Mouse (Mus musculus) brain, embryonic 14.5 days (tissue): ENCODE results near the gene Avl9.

ENCODE experiments used
- CTCF ChIP-seq: fragments of 200-500 bp; IDR thresholded peaks from 2 replicates; pipeline ENCODE4 v1.5.1; 2012; ENCODE audit warnings: inconsistent platforms, mild to moderate bottlenecking, moderate library complexity, borderline replicate concordance; ENCODE audit not compliant: insufficient read depth, insufficient read length; ENCODE audit errors: extremely low read depth
- POLR2A ChIP-seq: fragments of 200-500 bp; IDR thresholded peaks from 2 replicates; pipeline ENCODE4 v1.6.1; 2012; ENCODE audit warnings: mild to moderate bottlenecking, inconsistent platforms, borderline replicate concordance; ENCODE audit not compliant: poor library complexity, insufficient read depth, insufficient read length, severe bottlenecking; ENCODE audit errors: extremely low read depth

DNA sequence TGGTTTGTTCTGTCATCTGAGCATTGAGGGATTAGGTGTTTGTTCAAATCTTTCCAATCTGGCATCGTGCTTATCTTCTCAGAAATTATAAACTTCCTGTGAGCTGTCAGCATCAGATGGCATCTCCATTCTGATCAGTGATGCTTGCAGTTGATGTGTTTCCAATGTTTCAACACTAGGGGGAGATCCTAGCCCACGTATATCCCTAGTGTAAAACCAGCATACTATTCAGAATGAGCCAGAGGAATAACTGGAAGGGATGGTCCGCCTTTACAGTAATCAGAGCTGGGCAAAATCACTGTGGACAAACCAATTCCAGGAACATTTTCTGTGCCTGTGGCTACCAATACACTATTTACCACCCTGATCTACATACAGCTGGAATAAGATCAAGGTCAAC is 94.0 kb downstream of the Avl9 start:
- no peak for TF ChIP-seq POLR2A
- TF ChIP-seq CTCF, result peak; percentile 72; the same call in 1 of the 2 replicates
